Mouse (Mus musculus) splenic B cell, adult 2 months (primary cell): Measurements from ENCODE around the gene Nrcam.

Experiments
- DNase-seq: peaks from one replicate; pipeline ENCODE4 v3.0.0-alpha.2; 2011; ENCODE audit warnings: low read depth, low spot score
- H3K27me3 ChIP-seq: 2 replicates; pipeline ENCODE4 v1.6.1; 2012; ENCODE audit warnings: mild to moderate bottlenecking, low read length, moderate library complexity, mixed read lengths; ENCODE audit not compliant: control insufficient read depth, poor library complexity, insufficient read depth, severe bottlenecking
- H3K36me3 ChIP-seq: 2 replicates; pipeline ENCODE4 v1.6.1; 2012; ENCODE audit warnings: mild to moderate bottlenecking, low read length, moderate library complexity, mixed read lengths; ENCODE audit not compliant: control insufficient read depth, poor library complexity, insufficient read depth, severe bottlenecking

Gene Nrcam

GRCm38 (mm10) chr12:44337136-44337640 lies 8.5 kb downstream of the Nrcam start:
- no peak for DNase-seq
- H3K27me3 ChIP-seq: no peaks in the 10 kb centered on the region; the same call in 1 of the 2 replicates
- no peaks in the 10 kb centered on the region for H3K36me3 ChIP-seq

GRCm38 (mm10) chr12:44338195-44338622 lies 9.5 kb downstream of the Nrcam start:
- no peaks in the 10 kb centered on the region for H3K27me3 ChIP-seq
- DNase-seq: no peak
- no peaks in the 10 kb centered on the region for H3K36me3 ChIP-seq

- Histone ChIP-seq H3K36me3 (no peaks in the 10 kb centered on the region), H3K27me3 (no peaks in the 10 kb centered on the region)
- DNase-seq: no peak
These were observed 15.4 kb downstream of the Nrcam start for GRCm38 (mm10) chr12:44344075-44344474.

GRCm38 (mm10) chr12:44345251-44345650 lies 16.6 kb downstream of the Nrcam start:
- Histone ChIP-seq H3K36me3 (no peaks in the 10 kb centered on the region), H3K27me3 (no peaks in the 10 kb centered on the region)
- no peak for DNase-seq

- DNase-seq: no peak
- Histone ChIP-seq H3K36me3 (no peaks in the 10 kb centered on the region), H3K27me3 (no peaks in the 10 kb centered on the region)
These were observed 17.5 kb downstream of the Nrcam start for GRCm38 (mm10) chr12:44346143-44346542.

- no peaks in the 10 kb centered on the region for H3K27me3 ChIP-seq
- no peaks in the 10 kb centered on the region for H3K36me3 ChIP-seq
- no peak for DNase-seq
These were observed 26.4 kb downstream of the Nrcam start for GRCm38 (mm10) chr12:44355116-44355515.

GRCm38 (mm10) chr12:44357460-44357859 lies 28.8 kb downstream of the Nrcam start:
- H3K27me3 ChIP-seq: no peaks in the 10 kb centered on the region
- no peaks in the 10 kb centered on the region for H3K36me3 ChIP-seq
- no peak for DNase-seq

- no peak for DNase-seq
- H3K36me3 ChIP-seq: no peaks in the 10 kb centered on the region
- no peaks in the 10 kb centered on the region for H3K27me3 ChIP-seq
These were observed 29.2 kb downstream of the Nrcam start for GRCm38 (mm10) chr12:44357881-44358280.

GRCm38 (mm10) chr12:44371076-44371710 lies 42.5 kb downstream of the Nrcam start:
- DNase-seq: no peak

GRCm38 (mm10) chr12:44375956-44376355 lies 47.3 kb downstream of the Nrcam start:
- Histone ChIP-seq H3K27me3 (no peaks in the 10 kb centered on the region), H3K36me3 (no peaks in the 10 kb centered on the region)
- DNase-seq: no peak

More at GRCm38 (mm10) chr12:44371076-44371710, 42.5 kb downstream of the Nrcam start:
- no peaks in the 10 kb centered on the region for H3K36me3 ChIP-seq
- no peaks in the 10 kb centered on the region for H3K27me3 ChIP-seq

GRCm38 (mm10) chr12:44378431-44379161 lies 49.9 kb downstream of the Nrcam start:
- H3K27me3 ChIP-seq: no peaks in the 10 kb centered on the region
- H3K36me3 ChIP-seq: no peaks in the 10 kb centered on the region
- no peak for DNase-seq

- no peak for DNase-seq
- no peaks in the 10 kb centered on the region for H3K27me3 ChIP-seq
- H3K36me3 ChIP-seq: no peaks in the 10 kb centered on the region
These were observed 52.1 kb downstream of the Nrcam start for GRCm38 (mm10) chr12:44380805-44381204.

- no peaks in the 10 kb centered on the region for H3K27me3 ChIP-seq
- no peak for DNase-seq
- H3K36me3 ChIP-seq: no peaks in the 10 kb centered on the region
These were observed 57.7 kb downstream of the Nrcam start for GRCm38 (mm10) chr12:44386398-44386797.

GRCm38 (mm10) chr12:44388220-44388619 lies 59.5 kb downstream of the Nrcam start:
- H3K27me3 ChIP-seq: no peaks in the 10 kb centered on the region
- no peak for DNase-seq

GRCm38 (mm10) chr12:44390391-44391137 lies 61.9 kb downstream of the Nrcam start:
- H3K36me3 ChIP-seq: no peaks in the 10 kb centered on the region
- H3K27me3 ChIP-seq: no peaks in the 10 kb centered on the region
- no peak for DNase-seq

More at GRCm38 (mm10) chr12:44388220-44388619, 59.5 kb downstream of the Nrcam start:
- no peaks in the 10 kb centered on the region for H3K36me3 ChIP-seq
